Mouse (Mus musculus) lung, adult 2 months (tissue): ENCODE measurements at regions not wholly inside any gene's neighbourhood (a gene's known extent, or its start where the extent isn't known, plus 50 kb on each side); places are given as distances from the start of the nearest gene placed in this dataset.

Source experiments
- DNase-seq: peaks from one replicate; pipeline ENCODE4 v3.0.0; 2022
- H3K4me1 ChIP-seq: fragments of 200-500 bp; 2 replicates; pipeline ENCODE4 v1.6.1; 2011; ENCODE audit warnings: low read length; ENCODE audit not compliant: control insufficient read depth, insufficient read depth
- H3K4me3 ChIP-seq: fragments of 200-500 bp; replicated peaks from 2 replicates; pipeline ENCODE3; 2011; ENCODE audit warnings: low read depth, mild to moderate bottlenecking, control low read depth, low read length; ENCODE audit errors: extremely low read depth
- CTCF ChIP-seq: fragments of 200-500 bp; IDR thresholded peaks from 2 replicates; pipeline ENCODE4 v1.5.1; 2011; ENCODE audit warnings: mild to moderate bottlenecking, low read length, control low read depth; ENCODE audit not compliant: insufficient read depth
- POLR2A ChIP-seq: fragments of 200-500 bp; IDR thresholded peaks from 2 replicates; pipeline ENCODE4 v1.6.1; 2011; ENCODE audit warnings: low read depth, mild to moderate bottlenecking, control low read depth, low read length, borderline replicate concordance; ENCODE audit errors: extremely low read depth
- WGBS: fragments of 180-500 bp; shearing (Covaris S2); methylation state at CpG from one replicate; pipeline ENCODE4 v1.1.7; 2018; 5-methylcytosine and 5-hydroxymethylcytosine counted together

DNA sequence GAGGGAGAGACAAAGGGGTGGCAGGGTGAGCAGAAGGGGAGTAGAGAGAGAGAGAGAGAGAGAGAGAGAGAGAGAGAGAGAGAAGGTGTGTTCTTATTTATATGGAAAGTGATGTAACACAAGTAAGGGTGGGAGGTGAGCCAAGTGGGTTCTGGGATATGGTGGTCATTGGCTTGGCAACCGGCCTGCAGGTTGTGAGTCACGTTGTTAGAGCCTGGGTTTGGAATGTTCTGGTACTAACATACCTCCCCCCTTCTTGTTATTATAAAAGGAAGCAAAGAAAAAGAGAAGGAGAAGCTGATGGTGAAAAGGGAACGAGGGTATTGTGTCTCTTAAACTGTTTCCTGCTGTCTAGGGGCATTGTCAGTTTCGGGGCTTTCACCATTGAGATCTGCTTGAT, 58.3 kb upstream of the Lemd2 start:
- no peak for TF ChIP-seq CTCF
- no peak for TF ChIP-seq POLR2A
- no peak overlapping the region for H3K4me3 ChIP-seq
- WGBS, result 54% methylated on average over 4 of the region's 4 CpGs
- DNase-seq, result no peak
- H3K4me1 ChIP-seq, result no peaks in the 10 kb centered on the region

DNA sequence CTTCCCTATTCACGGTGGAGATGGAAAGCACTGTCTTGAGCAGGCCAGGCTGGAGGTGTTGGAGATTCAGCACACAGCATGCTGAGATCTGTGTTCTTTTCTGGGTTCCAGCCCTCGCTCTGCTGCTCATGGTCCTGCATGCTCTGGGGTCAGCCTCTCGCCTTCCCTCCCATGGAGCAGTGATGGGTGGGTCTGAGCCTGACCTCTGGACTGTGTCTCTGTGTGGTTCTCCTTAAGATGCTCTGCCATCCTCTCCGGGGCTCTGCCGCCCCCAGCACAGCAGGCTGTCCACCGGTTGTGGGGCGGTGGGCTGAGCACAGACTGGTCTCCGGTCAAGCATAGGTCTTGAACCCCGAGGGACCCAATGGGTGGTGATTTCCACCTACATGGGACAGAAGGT, 57.7 kb upstream of the Lemd2 start:
- Histone ChIP-seq H3K4me3 (no peak overlapping the region), H3K4me1 (no peaks in the 10 kb centered on the region)
- TF ChIP-seq POLR2A (no peak), CTCF (no peak)
- DNase-seq, result no peak
- WGBS, result 90% methylated on average over 9 of the region's 9 CpGs

DNA sequence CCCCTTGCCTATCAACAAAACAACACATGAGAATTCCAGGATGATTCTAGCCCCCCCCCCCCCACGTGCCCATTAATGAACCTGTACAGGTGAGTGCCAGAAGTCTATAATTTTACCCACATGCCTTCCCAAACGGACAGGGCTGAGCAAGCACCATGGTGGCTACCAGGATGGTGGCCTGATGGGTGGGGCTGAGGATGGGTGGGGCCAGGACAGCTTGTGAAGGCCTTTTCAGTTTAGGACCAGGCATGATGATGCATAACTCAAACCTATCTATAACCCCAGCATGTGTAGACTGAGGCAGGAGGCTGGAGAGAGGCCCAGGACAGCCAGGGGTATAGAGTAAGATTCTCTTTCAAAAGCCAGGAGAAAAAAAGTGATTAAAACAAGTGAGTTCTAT, 57.0 kb upstream of the Lemd2 start:
- H3K4me1 ChIP-seq, result no peaks in the 10 kb centered on the region
- no peak for TF ChIP-seq CTCF
- TF ChIP-seq POLR2A, result no peak
- 74% methylated on average over 2 of the region's 2 CpGs for WGBS
- no peak for DNase-seq
- H3K4me3 ChIP-seq, result no peak overlapping the region

DNA sequence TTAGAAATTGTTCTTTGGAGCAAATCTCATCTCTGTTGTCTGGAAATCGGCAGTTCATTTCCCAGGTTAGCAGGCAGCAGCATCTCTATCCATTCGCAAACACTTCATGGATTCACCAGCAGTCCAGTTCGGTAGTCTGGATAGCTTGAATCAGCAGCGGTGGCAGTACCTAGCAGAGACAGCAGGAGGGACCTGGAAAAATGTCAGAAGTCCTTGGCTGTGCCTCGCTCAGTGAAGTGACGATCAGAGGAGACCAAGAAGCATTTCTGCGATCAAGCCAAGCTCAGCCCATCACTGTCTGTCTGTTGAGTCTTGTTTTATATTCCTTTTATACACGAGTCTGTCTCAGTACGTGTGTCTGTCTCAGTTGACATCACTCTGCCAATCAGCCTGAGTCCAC, 55.8 kb upstream of the Lemd2 start:
- no peak for TF ChIP-seq POLR2A
- no peak for TF ChIP-seq CTCF
- Histone ChIP-seq H3K4me1 (no peaks in the 10 kb centered on the region), H3K4me3 (no peak overlapping the region)
- DNase-seq, result no peak
- 87% methylated on average over 9 of the region's 9 CpGs for WGBS

DNA sequence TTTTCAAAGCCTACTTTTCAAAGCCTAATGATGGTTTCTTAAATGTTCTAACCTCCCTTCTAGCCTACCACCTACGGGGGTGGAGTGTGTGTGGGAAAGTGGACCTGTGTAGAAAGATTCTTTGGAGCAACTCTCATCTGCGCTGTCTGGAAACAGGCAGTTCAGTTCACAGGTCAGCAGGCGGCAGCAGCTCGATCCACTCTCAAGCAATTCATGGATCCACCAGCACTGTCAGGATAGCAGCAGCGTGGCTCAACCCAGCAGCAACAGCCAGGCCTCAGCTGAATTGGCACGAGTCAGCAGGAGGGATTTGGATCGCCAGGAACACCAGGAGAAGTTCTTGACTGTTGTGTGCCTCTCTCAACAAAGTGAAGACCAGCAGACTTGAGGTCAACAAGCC, 53.1 kb upstream of the Lemd2 start:
- 41% methylated on average over 7 of the region's 7 CpGs for WGBS
- no peak for DNase-seq
- TF ChIP-seq POLR2A, result no peak
- peak; percentile 24; the same call in 1 of the 2 replicates for TF ChIP-seq CTCF
- Histone ChIP-seq H3K4me1 (no peaks in the 10 kb centered on the region), H3K4me3 (no peak overlapping the region)

GRCm38 (mm10) chr17:27255804-27256203, 51.5 kb upstream of the Lemd2 start:
- Histone ChIP-seq H3K4me3 (no peak overlapping the region), H3K4me1 (no peaks in the 10 kb centered on the region)
- WGBS, result 62% methylated on average over 7 of the region's 7 CpGs
- no peak for DNase-seq
- TF ChIP-seq CTCF, result no peak
- TF ChIP-seq POLR2A, result no peak
